Mouse (Mus musculus): ENCODE measurements around the gene Cdh13.
A peak's percentile ranks its signal among the peaks of the same experiment; 100 is the strongest.

DNA sequence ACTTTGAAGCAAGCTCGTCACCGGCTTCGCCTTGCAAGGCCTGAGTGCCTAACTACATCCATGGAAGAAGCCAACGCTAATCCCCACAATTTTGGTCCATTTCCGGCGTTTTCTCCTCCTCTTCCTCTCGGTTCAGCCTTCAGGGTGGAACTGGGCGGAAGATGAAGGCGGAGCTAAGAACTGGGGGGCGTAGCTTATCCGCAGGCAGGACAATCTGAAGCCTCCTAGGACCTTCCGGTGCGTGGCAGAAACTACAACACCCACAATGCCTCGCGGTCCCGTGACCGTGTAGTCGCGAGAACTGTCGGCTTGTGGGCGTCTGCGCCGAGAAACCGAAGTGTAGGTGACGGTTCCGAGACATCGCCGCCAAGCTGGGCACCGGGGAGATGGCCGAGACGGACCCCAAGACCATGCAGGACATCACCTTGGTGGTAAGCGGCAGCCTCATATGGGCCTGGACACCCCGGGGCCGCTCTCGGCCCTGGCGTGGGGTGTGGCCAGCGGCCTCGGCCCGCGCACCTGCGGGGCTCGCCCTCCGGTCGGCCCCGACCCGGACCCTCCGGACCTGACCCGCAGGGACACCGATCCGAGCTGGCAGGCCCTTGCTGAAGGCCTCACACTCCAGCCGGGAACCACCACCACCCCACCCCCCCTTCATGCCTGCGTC lies 1060.8 kb downstream of the Cdh13 start, which contains the start of gene Hsbp1:
- TF ChIP-seq POLR2A (IDR thresholded peaks at IDR 0.05; ENCODE audit: insufficient read depth, low read depth, low read length) (peak; percentile 91), EP300 (IDR thresholded peaks at IDR 0.05; ENCODE audit: insufficient read depth, low read depth, low read length) (peak; percentile 53; the same call in 1 of the 2 replicates)

Measured in heart, adult 2 months (tissue).